Mouse (Mus musculus) fibroblast of lung, adult 2 months (primary cell): ENCODE data around the gene Zfp467.

Source experiments
- DNase-seq: peaks from one replicate; pipeline ENCODE4 v3.0.0-alpha.2; 2011; ENCODE audit warnings: low read depth

The Zfp467 gene

DNA sequence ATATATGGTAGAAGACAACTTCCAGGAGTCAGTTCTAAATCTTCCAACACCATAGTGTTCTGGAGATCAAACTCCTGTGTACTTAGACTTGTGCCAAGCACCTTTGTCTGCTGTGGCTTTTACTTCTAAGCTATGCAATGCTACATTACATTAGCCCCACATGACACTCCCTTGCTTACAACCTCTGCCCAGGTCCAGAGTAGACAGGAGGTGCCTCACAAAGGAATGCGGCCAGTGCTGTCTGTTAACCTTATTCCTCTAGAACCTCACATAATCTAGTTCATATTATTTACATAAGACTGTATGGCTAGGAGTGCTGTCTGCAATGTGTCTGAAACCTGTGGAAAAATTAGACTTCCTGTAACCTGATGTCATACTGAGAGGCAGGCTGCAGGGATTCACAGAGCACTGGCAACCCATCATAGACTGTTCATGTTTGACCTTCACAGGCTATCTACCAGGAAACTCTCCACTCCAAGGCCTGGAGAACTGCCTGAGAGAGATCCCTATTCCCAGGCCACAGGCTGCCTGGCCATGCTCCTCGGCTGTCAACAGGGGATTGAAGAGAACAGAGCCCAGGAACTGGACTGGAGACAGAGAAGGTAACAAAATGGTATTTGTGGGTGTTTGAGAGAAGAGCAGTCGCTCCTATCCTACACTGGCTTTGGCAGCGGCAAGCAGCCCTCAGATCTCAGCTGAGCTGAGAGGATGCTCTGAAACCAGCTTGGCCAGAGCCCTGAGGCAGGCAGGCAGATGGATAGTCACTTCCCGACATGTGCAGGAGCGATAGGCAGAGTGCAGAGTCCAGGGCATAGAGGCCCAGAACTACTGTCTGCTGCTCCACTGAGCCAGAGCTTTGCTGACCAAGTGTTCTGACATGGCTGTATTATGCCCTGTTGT, 34.2 kb downstream of the Zfp467 start:
- DNase-seq, result no peak

DNA sequence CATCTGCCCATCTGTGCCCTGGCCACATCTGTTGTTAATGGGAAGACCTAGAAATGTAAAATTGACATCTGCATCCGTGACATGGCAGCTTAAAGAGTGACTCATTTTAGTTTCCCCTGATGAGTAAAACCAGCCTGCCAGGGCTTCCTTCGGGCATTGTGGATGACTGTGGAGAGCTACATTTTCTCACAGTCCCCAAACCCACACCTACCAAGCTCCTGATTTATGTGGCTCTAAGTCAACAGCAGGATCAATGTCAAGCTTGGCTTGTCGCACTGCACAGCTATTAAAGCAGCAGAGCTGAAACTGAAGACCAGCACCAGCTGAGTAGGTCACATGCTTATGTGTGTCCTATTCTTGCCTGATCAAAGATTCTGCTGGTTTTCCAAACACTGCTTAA, 35.1 kb downstream of the Zfp467 start:
- no peak for DNase-seq

DNA sequence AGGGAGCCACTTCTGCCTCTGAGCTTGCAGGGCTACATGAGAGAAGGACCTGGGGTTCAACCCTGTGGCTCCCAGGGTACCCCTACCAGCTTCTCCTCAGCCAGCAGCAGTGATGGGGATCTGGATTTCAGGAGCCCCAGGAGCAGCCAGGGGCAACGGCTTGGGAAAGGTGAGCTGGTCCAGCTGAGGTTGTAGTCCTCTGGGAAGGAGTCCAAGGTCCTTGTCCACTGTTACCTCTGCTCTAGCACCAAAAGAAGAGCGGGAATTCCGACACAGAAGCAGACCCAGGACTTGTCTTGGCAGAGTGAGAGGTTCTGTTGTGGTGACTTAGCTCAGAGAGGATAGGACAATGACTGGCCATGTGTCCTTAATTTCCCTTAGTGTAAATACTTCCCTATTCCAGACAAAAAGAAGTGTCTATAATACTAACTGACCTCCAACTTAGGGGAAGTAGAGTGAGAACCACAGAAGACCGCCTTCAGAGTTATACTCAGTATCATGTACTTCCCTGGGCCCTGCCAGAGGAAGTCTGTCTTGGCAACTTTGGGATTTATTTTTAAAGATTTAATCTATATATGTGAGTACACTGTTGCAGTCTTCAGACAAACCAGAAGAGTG, 35.8 kb downstream of the Zfp467 start:
- no peak for DNase-seq

DNA sequence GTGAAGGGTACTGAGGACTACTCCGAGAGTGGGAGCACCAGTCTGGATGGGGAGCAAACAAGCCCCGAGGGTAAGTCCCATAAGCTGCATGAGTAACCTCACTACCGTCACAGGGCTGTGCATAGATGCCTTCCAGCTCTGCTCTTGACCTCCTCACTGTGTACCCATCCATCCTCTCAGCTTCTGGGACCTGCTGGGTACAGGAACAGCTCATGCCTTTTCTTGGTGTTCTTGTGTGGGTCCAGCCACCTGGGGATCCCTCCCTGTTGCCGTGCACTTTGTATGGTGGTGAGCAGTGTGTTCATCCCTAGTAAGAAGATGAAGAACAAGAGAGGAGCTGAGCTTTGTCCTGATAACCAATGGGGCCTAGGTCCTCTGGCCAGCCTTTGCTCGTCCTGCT, 41.6 kb downstream of the Zfp467 start:
- no peak for DNase-seq

DNA sequence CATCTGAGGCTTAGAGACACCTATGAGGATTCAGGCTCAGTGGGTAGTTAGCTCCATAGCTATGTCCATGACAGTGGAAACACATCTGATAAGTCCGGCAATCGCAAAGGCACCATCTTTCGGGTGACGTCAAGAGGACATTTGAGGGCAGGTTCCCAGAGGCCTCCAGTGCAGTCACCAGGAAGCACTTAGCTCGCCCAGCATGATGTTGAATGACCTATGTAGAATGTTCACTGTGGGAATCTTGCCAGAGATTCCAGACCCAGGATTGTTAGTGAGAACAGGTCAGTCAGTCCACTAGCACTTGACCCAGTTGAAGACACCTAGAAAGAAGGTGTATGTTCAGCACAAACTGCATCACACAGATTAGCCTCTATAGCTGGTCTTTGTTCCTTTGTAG, 45.7 kb downstream of the Zfp467 start:
- DNase-seq, result no peak

DNA sequence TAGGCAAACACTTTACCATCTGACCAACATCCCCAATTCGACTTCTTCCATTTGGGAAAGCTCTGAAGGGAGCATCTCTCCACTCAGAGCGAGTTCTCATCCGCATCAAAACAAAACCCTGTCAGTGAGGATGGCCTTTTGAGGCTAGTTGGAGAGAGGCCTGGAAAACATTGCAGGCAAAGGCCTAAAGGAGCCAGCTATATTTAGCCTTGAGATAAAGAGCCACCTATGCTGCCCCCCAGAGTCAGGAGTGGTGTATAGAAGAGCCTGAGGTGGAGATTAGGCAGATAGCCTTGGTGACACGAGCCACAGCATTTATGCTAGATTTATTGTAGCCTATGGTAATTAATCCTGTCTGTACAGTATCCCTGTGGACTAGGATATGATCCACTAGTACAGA, 48.3 kb downstream of the Zfp467 start:
- no peak for DNase-seq

DNA sequence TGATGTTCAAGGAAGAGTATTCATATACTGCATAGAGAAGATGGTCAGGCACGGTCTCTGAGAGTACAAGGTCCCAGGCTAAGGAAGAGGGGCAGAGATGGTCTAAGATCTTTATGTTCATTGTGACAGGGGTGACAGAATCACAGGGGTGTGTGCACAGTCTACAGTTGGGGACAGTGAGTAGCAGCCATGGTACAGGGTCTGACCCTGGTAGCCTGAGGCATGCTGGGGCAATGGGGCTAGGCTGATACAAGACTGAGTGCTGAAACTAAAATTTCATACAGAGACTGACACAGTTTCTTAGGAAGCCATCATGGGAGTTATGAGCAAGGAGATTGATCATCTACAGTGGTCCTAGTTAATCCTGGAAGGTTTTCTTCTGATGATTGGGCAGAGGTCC, 48.9 kb downstream of the Zfp467 start:
- DNase-seq, result no peak

DNA sequence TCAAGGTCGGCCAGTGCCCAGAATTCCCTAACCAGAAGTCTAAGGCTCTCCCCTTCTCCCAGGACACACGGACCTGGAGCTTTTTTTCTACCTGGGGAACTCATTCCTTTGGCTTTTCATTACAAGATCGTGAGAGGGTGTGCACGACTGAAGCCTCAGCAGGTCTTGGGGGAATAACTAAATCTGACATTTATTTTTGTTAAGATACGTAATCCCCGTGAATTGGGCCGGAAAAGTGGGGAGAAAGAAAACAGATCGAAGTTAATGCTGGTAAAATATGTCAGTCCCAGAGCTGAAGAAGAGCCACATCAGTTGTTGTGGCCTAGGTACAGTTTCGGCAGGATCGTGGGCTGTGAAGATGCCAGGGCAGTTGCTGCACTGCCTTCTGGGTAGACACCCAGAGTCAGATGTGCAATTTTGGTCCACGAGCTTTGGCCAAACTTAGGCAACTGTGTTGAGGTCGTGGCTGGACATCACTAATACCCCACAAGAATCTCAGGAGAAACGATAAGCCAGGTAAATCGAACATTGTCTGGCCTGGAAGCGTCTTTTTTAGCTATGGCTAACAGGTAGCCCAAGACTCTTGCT, 49.5 kb downstream of the Zfp467 start:
- no peak for DNase-seq

DNA sequence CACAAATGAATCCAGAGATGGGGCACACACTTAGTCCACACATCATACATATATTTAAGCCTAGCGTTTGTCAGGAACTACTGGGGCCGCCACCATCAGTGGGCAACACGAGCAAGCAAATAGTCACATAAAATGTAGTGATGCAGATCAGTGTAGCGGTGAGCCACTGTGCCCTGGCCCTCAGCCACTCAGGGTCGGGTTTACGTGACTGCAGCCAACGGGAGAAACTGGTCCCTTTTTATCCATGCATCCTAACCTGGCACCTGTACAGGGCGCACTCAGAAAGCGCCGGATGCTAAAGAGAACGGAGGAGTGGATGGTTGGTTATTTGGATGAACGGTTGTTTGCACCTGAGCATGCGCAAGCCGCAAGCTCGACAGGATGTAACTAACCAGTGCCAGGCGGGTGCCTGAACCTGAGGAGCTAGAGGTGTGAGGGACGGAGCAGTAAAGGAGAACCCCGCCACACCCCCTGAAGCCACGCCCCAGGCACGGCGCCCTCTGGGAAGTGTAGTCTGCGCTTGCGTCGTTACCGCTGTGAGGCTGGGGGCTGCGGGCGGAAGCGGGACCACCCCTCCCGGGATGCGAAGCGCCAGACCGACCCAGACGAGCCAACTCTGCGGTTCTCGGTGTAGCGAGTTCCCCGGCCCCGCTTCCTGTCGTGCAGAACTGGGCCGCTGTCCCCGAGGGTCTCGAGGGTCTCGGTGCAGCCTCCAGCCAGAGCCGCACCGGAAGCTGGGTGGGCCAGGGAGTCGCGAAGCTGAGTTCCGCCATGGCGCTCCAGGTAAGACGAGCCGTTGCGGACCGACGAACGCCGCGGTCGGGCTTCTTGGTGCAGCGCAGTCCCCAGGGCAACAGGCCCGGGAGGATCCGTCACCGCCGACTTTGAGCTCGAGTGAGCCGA, 50.3 kb downstream of the Zfp467 start, which contains the start of gene Krba1:
Krba1 (plus strand) TSS at position 482 of the 903 bp plus-strand sequence.
- no peak for DNase-seq

DNA sequence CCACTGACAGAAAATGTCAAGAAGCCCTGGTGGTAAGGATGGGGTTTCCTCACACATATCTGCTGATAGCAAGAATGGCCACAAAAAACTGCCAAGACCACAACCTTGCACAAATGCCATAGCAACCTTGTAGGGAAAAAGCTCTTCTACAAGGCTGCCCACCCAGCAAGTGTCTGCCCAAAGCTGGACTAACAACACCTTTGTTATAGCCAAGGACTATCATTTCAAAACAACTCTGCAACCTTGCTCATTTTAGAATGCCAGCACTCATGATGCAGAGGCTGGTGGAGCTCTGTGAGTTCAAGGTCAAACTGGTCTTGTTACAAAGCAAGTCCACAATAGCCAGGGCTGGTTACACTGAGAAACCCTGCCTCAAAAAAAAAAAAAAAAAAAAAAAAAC, 51.8 kb downstream of the Zfp467 start:
- DNase-seq, result no peak

DNA sequence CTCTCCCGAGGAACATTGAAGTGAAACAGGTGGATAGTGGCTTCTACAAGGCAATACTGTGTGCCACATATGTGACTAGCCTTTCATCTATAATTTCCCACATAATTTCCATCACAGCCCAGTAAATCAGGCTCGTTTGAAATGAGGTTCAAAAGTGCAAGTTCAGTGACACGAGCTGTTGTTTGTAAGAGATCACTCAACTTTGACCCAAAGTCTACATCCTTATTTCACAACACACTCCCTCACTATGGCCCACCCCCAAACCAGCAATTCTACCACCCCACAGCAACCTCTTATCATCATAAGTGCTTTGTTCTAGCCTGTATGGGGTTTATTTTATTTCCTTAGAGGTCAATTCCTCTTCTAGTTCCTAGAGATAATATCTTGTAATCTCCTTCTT, 57.4 kb downstream of the Zfp467 start:
- no peak for DNase-seq
